Mouse (Mus musculus): Measurements from ENCODE around the gene Zfp618. TPM values are rescaled to one million over a fixed set of nuclear protein-coding genes. Genes with fewer than 3 reads are reported as not detected.
A peak's percentile ranks its signal among the peaks of the same experiment; 100 is the strongest.

Gene Zfp618
- polyA plus RNA-seq, 1 experiment from 2014 or later, result 32.7 TPM

DNA sequence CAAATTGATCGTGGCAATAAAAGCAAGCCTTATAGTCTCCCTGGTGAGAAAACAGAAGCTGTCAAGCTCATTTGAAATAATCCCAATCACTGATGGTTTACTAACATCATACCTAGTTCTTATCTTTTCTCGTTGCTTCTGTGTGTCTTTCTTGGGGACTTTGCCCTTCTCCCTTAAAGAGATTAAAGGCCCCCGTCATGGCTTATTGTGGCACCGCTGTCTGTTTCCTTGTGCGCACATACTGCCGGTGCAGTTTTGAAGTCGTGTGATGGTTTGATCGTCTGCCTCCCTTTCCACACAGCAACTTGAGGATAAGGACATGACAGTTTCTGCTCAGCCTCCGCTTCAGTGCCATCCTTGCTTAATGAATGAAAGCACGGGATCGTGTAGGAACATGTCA is 135.1 kb downstream of the Zfp618 start:
- H3K27me3 ChIP-seq (ENCODE audit: insufficient read depth, poor library complexity, severe bottlenecking), result no peaks in the 10 kb centered on the region
- WGBS, result 92% methylated on average over 11 of the region's 11 CpGs
- no peaks in the 10 kb centered on the region; the same call in 1 of the 2 replicates for H3K9me3 ChIP-seq
- no peak overlapping the region for H3K4me3 ChIP-seq
- H3K27ac ChIP-seq, result no peak overlapping the region
- H3K36me3 ChIP-seq, result peaks cover 73% of the 10 kb centered on the region
- DNase-seq (ENCODE audit: low spot score), result no peak
- H3K4me1 ChIP-seq (replicated peaks), result no peaks in the 10 kb centered on the region

DNA sequence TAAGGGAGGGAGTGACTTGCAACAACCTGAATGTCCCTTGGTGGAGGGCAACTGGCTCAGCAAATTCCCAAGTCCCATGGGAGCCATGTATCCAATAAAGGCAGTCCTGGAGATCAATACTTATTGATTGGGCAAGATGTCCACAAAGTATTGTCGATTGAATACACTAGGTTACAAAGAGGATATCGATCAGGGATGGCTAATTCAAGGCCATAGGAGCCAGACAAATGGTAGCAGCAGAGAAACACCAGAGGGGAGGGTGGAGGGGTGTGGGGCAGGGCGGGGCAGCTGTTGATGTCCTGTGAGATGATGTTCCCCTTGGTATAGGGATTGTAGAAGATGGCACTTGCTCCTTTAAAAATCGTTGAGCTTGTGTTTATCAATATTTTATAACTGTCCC is 136.7 kb downstream of the Zfp618 start:
- DNase-seq (ENCODE audit: low spot score), result no peak
- 84% methylated on average over 4 of the region's 4 CpGs for WGBS
- H3K4me3 ChIP-seq, result no peak overlapping the region
- H3K9me3 ChIP-seq, result no peaks in the 10 kb centered on the region; the same call in 1 of the 2 replicates
- no peaks in the 10 kb centered on the region for H3K27me3 ChIP-seq (ENCODE audit: insufficient read depth, poor library complexity, severe bottlenecking)
- no peak overlapping the region for H3K27ac ChIP-seq
- peaks cover 71% of the 10 kb centered on the region for H3K36me3 ChIP-seq
- no peaks in the 10 kb centered on the region for H3K4me1 ChIP-seq (replicated peaks)

DNA sequence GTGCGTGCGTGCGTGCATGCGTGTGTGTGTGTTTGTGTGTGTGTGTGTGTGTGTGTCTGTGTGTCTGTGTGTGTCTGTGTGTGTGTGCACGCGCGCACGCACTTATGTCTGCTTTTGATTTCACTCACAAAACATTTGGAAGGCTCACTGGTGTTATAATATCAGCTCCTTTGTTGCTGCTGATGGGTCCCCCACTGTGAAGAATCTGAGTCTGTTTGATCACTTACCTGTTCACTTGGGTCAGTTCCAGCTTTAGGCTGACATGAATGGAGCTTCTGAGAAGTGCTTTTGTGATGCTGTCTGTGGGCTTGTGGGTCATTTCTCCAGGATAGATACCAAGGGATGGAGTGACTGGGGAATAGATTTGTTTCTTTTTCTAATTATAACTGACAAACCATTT is 140.3 kb downstream of the Zfp618 start:
- H3K9me3 ChIP-seq, result no peaks in the 10 kb centered on the region
- H3K4me3 ChIP-seq, result no peak overlapping the region
- H3K36me3 ChIP-seq, result peaks cover 59% of the 10 kb centered on the region
- H3K4me1 ChIP-seq (replicated peaks), result no peaks in the 10 kb centered on the region
- no peaks in the 10 kb centered on the region for H3K27me3 ChIP-seq (ENCODE audit: insufficient read depth, poor library complexity, severe bottlenecking)
- 95% methylated on average over 8 of the region's 8 CpGs for WGBS
- no peak overlapping the region for H3K27ac ChIP-seq
- DNase-seq (ENCODE audit: low spot score), result no peak

DNA sequence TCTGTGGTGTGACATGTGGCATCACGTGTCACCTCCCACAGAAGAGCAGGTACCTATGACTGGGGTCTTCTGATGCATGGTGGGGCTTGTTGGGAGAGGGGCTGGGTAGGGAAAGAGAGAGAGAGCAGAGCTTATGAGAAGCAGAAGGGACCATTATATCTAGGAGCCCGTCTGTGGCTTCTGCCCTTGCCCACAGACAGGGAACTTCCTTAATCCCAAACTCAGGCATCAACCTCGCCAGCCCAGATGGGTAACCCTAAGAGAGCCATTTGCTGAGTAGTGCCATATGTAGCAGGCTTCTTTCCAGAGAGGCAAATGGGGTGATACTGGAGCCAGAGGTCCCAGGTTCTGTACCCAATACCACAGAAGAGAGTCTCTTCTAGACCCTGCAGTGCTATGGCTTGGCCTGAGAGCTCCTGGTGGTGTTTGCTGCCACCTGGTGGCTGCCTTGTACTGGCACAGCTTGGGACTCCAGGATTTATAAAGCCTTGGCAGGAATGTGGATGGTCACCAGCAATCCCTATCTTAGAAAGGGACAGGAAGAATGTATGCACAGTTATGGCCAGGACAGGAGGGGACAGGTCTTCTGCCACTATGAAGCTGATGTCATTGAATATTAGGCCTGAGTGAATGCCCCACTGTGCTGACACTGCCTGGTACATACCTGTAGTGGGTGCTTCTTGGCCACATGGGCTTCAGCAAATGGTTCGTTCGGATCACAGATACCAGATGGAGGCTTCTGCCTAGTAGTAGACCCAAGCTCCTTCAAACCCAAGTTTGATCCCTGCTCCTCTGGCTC is 153.5 kb downstream of the Zfp618 start:
- Histone ChIP-seq H3K27me3 (ENCODE audit: insufficient read depth, poor library complexity, severe bottlenecking) (no peaks in the 10 kb centered on the region), H3K27ac (no peak overlapping the region), H3K36me3 (peaks cover 82% of the 10 kb centered on the region), H3K4me3 (no peak overlapping the region), H3K4me1 (replicated peaks) (no peaks in the 10 kb centered on the region), H3K9me3 (peaks cover 4% of the 10 kb centered on the region; the same call in 1 of the 2 replicates)
- WGBS, result 86% methylated on average over 5 of the region's 5 CpGs
- DNase-seq (ENCODE audit: low spot score), result peak; percentile 79

DNA sequence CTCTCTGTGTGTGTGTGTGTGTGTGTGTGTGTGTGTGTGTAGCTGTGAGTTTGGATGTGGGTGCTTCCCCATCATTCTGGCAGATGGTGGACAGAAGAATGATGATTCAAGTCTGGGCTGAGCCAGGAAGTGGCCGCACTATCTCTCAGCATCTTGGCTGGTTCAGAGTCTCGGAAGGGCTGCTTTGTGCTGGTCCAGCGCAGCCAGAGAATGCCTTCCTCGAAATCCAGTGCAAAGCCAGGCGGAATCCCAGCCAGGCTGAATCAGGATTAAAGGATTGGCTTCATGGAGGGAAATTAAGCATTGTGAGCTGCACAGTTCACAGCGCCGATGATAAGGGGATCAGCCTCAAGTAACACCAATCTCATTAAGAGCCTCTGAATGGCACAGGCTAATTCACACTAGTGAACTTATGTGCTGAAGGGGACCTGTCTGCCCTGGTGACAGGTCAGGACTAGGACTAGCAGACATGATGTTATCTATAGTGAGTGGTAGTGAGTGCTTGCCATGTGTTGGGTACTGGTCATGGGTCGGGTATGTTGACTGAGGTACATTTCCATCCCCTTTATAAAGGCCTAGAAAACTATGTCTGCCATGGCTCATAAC is 159.6 kb downstream of the Zfp618 start:
- WGBS, result 79% methylated on average over 8 of the region's 8 CpGs
- no peak for DNase-seq (ENCODE audit: low spot score)
- peaks cover 58% of the 10 kb centered on the region for H3K36me3 ChIP-seq
- no peaks in the 10 kb centered on the region for H3K4me1 ChIP-seq (replicated peaks)
- no peak overlapping the region for H3K27ac ChIP-seq
- H3K9me3 ChIP-seq, result peaks cover 4% of the 10 kb centered on the region; the same call in 1 of the 2 replicates
- no peak overlapping the region for H3K4me3 ChIP-seq
- H3K27me3 ChIP-seq (ENCODE audit: insufficient read depth, poor library complexity, severe bottlenecking), result no peaks in the 10 kb centered on the region

DNA sequence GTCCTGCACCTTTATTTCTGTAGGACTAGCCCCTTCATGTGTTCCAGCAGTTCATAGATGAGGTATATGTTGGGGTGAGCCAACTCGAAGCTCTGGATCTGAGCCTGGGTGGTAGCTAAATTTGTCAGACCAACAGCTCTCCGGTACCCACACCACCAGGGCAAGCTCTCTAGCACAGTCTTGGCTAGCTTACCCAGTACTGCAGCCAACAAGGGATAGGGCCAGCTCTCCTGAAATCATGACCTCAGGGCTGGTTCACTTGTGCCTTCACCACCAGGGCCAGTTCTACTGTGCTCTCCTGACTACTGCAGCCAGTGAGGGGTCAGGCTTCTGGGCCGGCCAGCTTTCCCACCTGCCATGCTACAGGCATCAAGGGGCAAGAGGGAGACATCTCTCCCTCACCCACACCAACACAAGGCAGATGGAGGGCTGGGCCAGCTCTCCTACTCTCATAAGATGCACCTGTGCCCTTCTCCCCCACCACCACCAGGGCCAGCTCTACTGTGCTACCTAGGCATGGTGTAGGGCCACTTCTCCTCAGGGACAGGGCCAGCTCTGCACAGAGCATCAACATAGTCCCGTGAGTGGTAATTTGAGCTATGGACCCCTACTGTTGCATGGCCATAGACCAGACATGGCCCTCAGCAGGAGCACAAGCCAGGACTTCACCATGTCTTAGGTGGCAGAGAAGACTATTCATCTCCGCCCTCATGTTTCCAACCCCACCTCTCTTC is 164.7 kb downstream of the Zfp618 start:
- no peak for DNase-seq (ENCODE audit: low spot score)
- Histone ChIP-seq H3K9me3 (no peaks in the 10 kb centered on the region), H3K27me3 (ENCODE audit: insufficient read depth, poor library complexity, severe bottlenecking) (no peaks in the 10 kb centered on the region), H3K4me3 (no peak overlapping the region), H3K36me3 (peaks cover 58% of the 10 kb centered on the region), H3K4me1 (replicated peaks) (no peaks in the 10 kb centered on the region), H3K27ac (no peak overlapping the region)
- 90% methylated on average over 5 of the region's 5 CpGs for WGBS

DNA sequence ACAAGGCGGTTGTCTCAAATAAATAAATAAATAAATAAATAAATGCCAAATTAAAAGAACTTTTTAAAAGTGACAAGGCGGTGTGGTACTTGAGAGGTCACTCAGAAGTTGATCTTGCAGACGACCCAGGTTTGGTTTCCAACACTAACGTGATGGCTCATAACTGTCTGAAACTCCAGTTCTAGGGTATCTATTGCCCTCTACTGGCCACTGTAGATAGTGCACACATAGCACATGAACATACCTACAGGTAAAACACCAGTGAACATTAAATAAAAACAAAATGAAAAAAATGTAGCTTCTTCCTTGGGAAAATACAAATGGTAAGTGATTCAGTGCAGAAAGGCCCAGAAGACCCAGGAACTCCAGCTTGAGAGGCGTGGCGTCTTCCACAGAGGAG is 181.9 kb downstream of the Zfp618 start:
- WGBS, result 93% methylated on average over 6 of the region's 6 CpGs
- H3K4me1 ChIP-seq (replicated peaks), result no peaks in the 10 kb centered on the region

DNA sequence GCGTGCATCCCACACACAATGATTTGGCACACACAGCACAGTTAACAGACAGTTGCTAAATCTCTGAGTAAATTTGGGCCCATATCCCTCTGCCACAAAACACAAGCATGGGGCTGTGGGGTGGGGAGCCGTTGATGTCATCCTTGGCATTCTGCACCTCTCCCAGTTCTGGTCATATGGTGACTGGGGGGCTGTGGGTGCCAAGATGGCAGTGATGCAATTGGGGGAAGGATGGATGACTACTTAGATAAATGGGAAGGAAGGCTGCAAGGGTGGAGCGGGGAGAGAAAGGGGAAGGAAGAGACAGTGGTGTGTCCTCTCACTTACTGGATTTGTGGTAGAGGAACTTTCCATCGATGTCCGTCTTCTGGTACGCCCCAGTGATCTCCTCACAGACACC is 185.8 kb downstream of the Zfp618 start:
- H3K36me3 ChIP-seq, result no peaks in the 10 kb centered on the region
- H3K4me1 ChIP-seq (replicated peaks), result no peaks in the 10 kb centered on the region
- no peak overlapping the region for H3K4me3 ChIP-seq
- 92% methylated on average over 6 of the region's 6 CpGs for WGBS
- DNase-seq (ENCODE audit: low spot score), result no peak
- peaks cover 6% of the 10 kb centered on the region; the same call in 1 of the 2 replicates for H3K9me3 ChIP-seq
- H3K27ac ChIP-seq, result no peak overlapping the region
- H3K27me3 ChIP-seq (ENCODE audit: insufficient read depth, poor library complexity, severe bottlenecking), result no peaks in the 10 kb centered on the region

More for the DNA sequence above, 181.9 kb downstream of the Zfp618 start:
- Histone ChIP-seq H3K4me3 (no peak overlapping the region), H3K36me3 (no peaks in the 10 kb centered on the region), H3K9me3 (peaks cover 6% of the 10 kb centered on the region; the same call in 1 of the 2 replicates), H3K27me3 (ENCODE audit: insufficient read depth, poor library complexity, severe bottlenecking) (no peaks in the 10 kb centered on the region), H3K27ac (no peak overlapping the region)
- DNase-seq (ENCODE audit: low spot score), result no peak

DNA sequence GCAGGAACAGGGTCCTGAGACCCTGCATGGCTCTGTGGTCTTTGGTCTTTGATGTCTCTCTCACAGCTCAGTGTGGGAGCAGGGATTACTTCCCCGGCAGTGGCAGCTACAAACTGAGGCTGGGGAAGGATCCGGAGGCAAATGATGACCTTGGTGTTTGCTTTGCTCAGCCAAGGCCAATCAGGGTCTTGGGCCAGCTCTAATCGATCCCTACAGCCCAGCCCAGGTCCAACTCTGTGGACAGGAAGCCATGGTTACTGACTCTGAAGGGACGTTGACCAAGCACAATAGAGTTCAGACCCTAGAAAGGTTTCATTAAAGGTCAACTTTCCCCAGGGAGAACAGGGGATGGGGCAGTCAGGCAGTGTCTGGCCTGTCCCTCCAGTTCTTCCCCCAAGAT is 188.7 kb downstream of the Zfp618 start:
- WGBS, result 57% methylated on average over 4 of the region's 4 CpGs

DNA sequence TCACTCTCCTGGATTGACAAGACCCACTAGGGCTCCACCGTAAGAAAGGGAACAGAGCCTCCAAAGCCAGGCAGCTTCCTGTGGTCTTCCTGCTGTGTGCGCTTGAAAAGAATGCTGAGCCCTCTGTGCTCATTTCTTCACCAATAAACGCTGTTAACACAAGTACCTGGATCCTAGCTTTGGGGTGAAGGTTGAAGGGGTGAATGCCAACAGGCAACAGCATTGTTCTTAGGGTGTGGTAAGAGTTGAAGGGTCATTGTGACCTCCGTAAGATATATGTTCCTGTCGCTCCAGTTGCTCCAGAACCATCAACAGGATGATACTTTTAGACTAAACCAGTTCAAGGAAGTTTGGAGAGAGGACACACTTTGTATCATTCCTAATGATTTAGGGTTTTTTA is 189.3 kb downstream of the Zfp618 start, which contains the start of gene Ambp:
Gene Ambp (minus strand): TSS at position 101 of the 400 bp plus-strand sequence.
- H3K27ac ChIP-seq, result no peak within 1 kb of the TSS
- H3K9me3 ChIP-seq, result no peaks in the 10 kb centered on the region
- H3K27me3 ChIP-seq (ENCODE audit: insufficient read depth, poor library complexity, severe bottlenecking), result no peaks in the 10 kb centered on the region
- WGBS, result 63% methylated on average over 5 of the region's 5 CpGs
- H3K36me3 ChIP-seq, result no peaks in the 10 kb centered on the region
- no peak within 1 kb of the TSS for H3K4me3 ChIP-seq
- no peaks in the 10 kb centered on the region for H3K4me1 ChIP-seq (replicated peaks)
- DNase-seq (ENCODE audit: low spot score), result no peak

More for the DNA sequence above, 188.7 kb downstream of the Zfp618 start:
- Histone ChIP-seq H3K36me3 (no peaks in the 10 kb centered on the region), H3K9me3 (no peaks in the 10 kb centered on the region), H3K27me3 (ENCODE audit: insufficient read depth, poor library complexity, severe bottlenecking) (no peaks in the 10 kb centered on the region), H3K27ac (no peak overlapping the region), H3K4me1 (replicated peaks) (no peaks in the 10 kb centered on the region), H3K4me3 (no peak overlapping the region)
- no peak for DNase-seq (ENCODE audit: low spot score)

DNA sequence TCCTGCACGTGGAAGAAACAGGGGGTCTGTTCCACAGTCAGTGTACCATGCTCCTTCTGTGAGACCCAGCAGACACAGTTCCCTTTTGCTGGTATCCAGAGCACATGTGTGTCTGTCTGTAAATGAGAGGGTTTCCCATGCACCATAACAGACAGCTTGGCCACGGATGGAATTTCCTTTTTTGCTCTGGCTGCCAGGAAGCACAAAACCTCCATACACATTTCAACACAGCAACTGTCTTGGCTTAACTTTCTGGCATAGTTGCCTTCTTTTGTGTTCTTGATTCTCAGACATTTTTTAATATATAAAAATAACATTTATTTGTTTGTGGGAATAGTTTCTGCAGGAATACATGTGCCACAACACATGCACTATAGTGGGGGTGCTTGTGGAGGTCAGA is 190.2 kb downstream of the Zfp618 start:
- DNase-seq (ENCODE audit: low spot score), result no peak

DNA sequence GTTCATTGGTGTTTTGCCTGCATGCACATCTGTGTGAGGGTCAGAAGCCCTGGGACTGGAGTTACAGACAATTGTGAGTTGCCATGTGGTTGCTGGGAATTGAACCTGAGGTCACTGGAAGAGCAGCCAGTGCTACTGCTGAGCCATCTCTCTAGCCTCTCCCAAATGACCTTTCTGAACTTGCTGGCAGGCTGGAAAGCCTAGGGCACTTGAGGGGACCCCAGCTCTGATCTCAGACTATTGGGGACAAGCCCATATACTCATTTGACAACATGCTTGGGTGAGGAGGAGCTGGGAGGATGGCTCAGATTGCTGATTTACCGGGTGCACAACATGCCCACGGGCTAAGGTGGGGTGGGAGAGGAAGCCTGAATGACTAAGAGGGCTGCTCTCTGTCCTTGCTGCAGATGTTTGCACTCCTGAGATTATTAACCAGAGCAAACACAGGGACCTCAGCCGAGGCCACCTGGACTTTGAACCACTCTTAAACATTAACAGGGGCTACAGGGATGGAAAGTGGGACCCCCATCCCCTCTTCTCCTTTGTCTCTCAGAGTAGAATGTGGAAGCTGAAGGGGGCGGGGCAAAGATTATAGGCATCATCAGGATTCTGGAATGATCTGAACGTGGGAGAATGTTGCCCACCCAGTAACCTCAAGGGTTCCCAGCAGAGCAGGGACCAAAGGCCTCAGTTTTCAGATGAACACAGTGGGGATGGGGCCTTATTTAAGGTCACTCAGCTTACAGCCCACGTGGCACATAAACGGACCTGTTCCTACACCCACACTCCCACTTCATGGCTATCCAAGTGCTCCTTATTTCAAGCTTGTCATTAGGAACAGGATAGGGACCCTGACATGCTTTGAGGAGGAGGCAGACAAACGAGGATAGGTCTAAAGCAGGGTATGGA is 191.6 kb downstream of the Zfp618 start:
- Histone ChIP-seq H3K36me3 (no peaks in the 10 kb centered on the region), H3K9me3 (no peaks in the 10 kb centered on the region), H3K4me3 (no peak overlapping the region), H3K27me3 (ENCODE audit: insufficient read depth, poor library complexity, severe bottlenecking) (no peaks in the 10 kb centered on the region), H3K4me1 (replicated peaks) (no peaks in the 10 kb centered on the region), H3K27ac (no peak overlapping the region)
- WGBS, result 65% methylated on average over 8 of the region's 8 CpGs
- DNase-seq (ENCODE audit: low spot score), result no peak

More for the DNA sequence above, 190.2 kb downstream of the Zfp618 start:
- H3K27ac ChIP-seq, result no peak overlapping the region
- WGBS, result 57% methylated on average over 2 of the region's 2 CpGs
- H3K9me3 ChIP-seq, result no peaks in the 10 kb centered on the region
- H3K27me3 ChIP-seq (ENCODE audit: insufficient read depth, poor library complexity, severe bottlenecking), result no peaks in the 10 kb centered on the region
- no peaks in the 10 kb centered on the region for H3K36me3 ChIP-seq
- no peaks in the 10 kb centered on the region for H3K4me1 ChIP-seq (replicated peaks)
- no peak overlapping the region for H3K4me3 ChIP-seq
